Mouse (Mus musculus) adrenal gland, adult (tissue): ENCODE results near the gene Rer1.

Experiments
- DNase-seq, 2 experiments: peaks; one replicate each; pipeline ENCODE4 v3.0.0; 2022 to 2023; ENCODE audit warnings: low spot score in 1 of 2; ENCODE audit not compliant: inconsistent age in 2 of 2

The Rer1 gene

GRCm38 (mm10) chr4:155033115-155033514 lies 53.1 kb downstream of the Rer1 start:
- DNase-seq: no peak

GRCm38 (mm10) chr4:155024170-155025010 lies 61.8 kb downstream of the Rer1 start:
- DNase-seq: no peak
